Mouse (Mus musculus) T-cell, adult 2 months (primary cell): ENCODE results near the gene St8sia6.
"Not testable (repeated sequence)": the region's sequence is repeated elsewhere in the genome, so short reads cannot be mapped to it uniquely, and the experiment has no call there.

Experiments
- DNase-seq: peaks from one replicate; pipeline ENCODE4 v3.0.0; 2022; ENCODE audit warnings: low spot score

Gene St8sia6

GRCm38 (mm10) chr2:13793969-13794363 lies at the start of gene St8sia6:
Gene St8sia6 (minus strand): TSS chr2:13794064.
- no peak for DNase-seq

GRCm38 (mm10) chr2:13836310-13836709 lies 42.4 kb upstream of the St8sia6 start:
- DNase-seq = peak; percentile 41

- DNase-seq = no peak
Observed at GRCm38 (mm10) chr2:13834989-13835388, 41.1 kb upstream of the St8sia6 start.

GRCm38 (mm10) chr2:13816645-13817044 lies 22.8 kb upstream of the St8sia6 start:
- no peak for DNase-seq

GRCm38 (mm10) chr2:13808593-13808992 lies 14.7 kb upstream of the St8sia6 start:
- DNase-seq = no peak

- DNase-seq = no peak
Observed at GRCm38 (mm10) chr2:13808008-13808407, 14.1 kb upstream of the St8sia6 start.

- DNase-seq = no peak
Observed at GRCm38 (mm10) chr2:13806120-13806519, 12.3 kb upstream of the St8sia6 start.

- DNase-seq = no peak
Observed at GRCm38 (mm10) chr2:13800639-13801038, 6.8 kb upstream of the St8sia6 start.

- no peak for DNase-seq
Observed at GRCm38 (mm10) chr2:13794446-13794845, 582 bp upstream of the St8sia6 start.

- DNase-seq = peak; percentile 60
Observed at GRCm38 (mm10) chr2:13793054-13793968, 553 bp downstream of the St8sia6 start.

GRCm38 (mm10) chr2:13792256-13793005 lies 1.4 kb downstream of the St8sia6 start:
- peak; percentile 33 for DNase-seq

- no peak for DNase-seq
Observed at GRCm38 (mm10) chr2:13791598-13791997, 2.3 kb downstream of the St8sia6 start.

GRCm38 (mm10) chr2:13789365-13789764 lies 4.5 kb downstream of the St8sia6 start:
- no peak for DNase-seq

GRCm38 (mm10) chr2:13786577-13787168 lies 7.2 kb downstream of the St8sia6 start:
- DNase-seq = no peak

- DNase-seq = not testable (repeated sequence)
Observed at GRCm38 (mm10) chr2:13785992-13786391, 7.9 kb downstream of the St8sia6 start.

GRCm38 (mm10) chr2:13785247-13785646 lies 8.6 kb downstream of the St8sia6 start:
- no peak for DNase-seq

- DNase-seq = no peak
Observed at GRCm38 (mm10) chr2:13784448-13784847, 9.4 kb downstream of the St8sia6 start.

GRCm38 (mm10) chr2:13777032-13777431 lies 16.8 kb downstream of the St8sia6 start:
- DNase-seq = no peak

GRCm38 (mm10) chr2:13776453-13776852 lies 17.4 kb downstream of the St8sia6 start:
- no peak for DNase-seq

- no peak for DNase-seq
Observed at GRCm38 (mm10) chr2:13775056-13775455, 18.8 kb downstream of the St8sia6 start.

- DNase-seq = no peak
Observed at GRCm38 (mm10) chr2:13768524-13768923, 25.3 kb downstream of the St8sia6 start.

- no peak for DNase-seq
Observed at GRCm38 (mm10) chr2:13767532-13768411, 26.1 kb downstream of the St8sia6 start.
